Mouse (Mus musculus) E14TG2a.4 (cell line): ENCODE data around the gene Snx11.

Experiments
- H3K27me3 ChIP-seq: 2 replicates; pipeline ENCODE4 v1.6.1; 2014; ENCODE audit warnings: low read length, control low read depth; ENCODE audit not compliant: insufficient read depth
- H3K36me3 ChIP-seq: 2 replicates; pipeline ENCODE4 v1.6.1; 2014; ENCODE audit warnings: low read length, control low read depth; ENCODE audit not compliant: insufficient read depth
- H3K4me1 ChIP-seq: replicated peaks from 2 replicates; pipeline ENCODE4 v1.6.1; 2014; ENCODE audit warnings: low read depth, low read length, control low read depth
- H3K4me3 ChIP-seq: replicated peaks from 2 replicates; pipeline ENCODE4 v1.5.1; 2014; ENCODE audit warnings: mild to moderate bottlenecking, low read length
- H3K9me3 ChIP-seq: 2 replicates; pipeline ENCODE4 v1.6.1; 2014; ENCODE audit warnings: low read length, control low read depth
- CTCF ChIP-seq: conservative IDR thresholded peaks from 2 replicates; pipeline ENCODE4 v1.5.1; 2014; ENCODE audit warnings: low read length
- NANOG ChIP-seq: IDR thresholded peaks from 2 replicates; pipeline ENCODE4 v1.6.1; 2014; ENCODE audit warnings: borderline replicate concordance, low read length, mixed read lengths
- POU5F1 ChIP-seq: IDR thresholded peaks from 2 replicates; pipeline ENCODE4 v1.6.1; 2014; ENCODE audit warnings: low read length, borderline replicate concordance

Snx11 gene

GRCm38 (mm10) chr11:96725833-96726232, 51.5 kb downstream of the Snx11 start:
- H3K27me3 ChIP-seq = peaks cover 21% of the 10 kb centered on the region
- no peak overlapping the region for H3K4me3 ChIP-seq
- TF ChIP-seq POU5F1 (no peak), CTCF (no peak), NANOG (no peak)
- no peaks in the 10 kb centered on the region for H3K9me3 ChIP-seq
- no peaks in the 10 kb centered on the region for H3K36me3 ChIP-seq
- peaks cover 28% of the 10 kb centered on the region for H3K4me1 ChIP-seq

GRCm38 (mm10) chr11:96718609-96719008, 58.8 kb downstream of the Snx11 start:
- Histone ChIP-seq H3K4me3 (no peak overlapping the region), H3K36me3 (no peaks in the 10 kb centered on the region), H3K9me3 (no peaks in the 10 kb centered on the region), H3K27me3 (peaks cover 6% of the 10 kb centered on the region; the same call in 1 of the 2 replicates), H3K4me1 (peaks cover 20% of the 10 kb centered on the region)
- TF ChIP-seq POU5F1 (no peak), NANOG (no peak), CTCF (no peak)
